Mouse (Mus musculus): ENCODE measurements around the gene Cdk2ap2.
A peak's percentile ranks its signal among the peaks of the same experiment; 100 is the strongest.

- peak; percentile 86 for TF ChIP-seq POLR2A (IDR thresholded peaks at IDR 0.05; ENCODE audit: extremely low read depth, insufficient read depth, low read length)
- no peak for TF ChIP-seq CTCF (IDR thresholded peaks at IDR 0.05; ENCODE audit: extremely low read depth, insufficient read depth, low read length)
Measured at GRCm38 (mm10) chr19:4096642-4097440, at the start of gene Cdk2ap2.
